Mouse (Mus musculus) heart, adult 8-10 months (tissue): ENCODE measurements around the gene Atp6v0e. TPM values are rescaled to one million over a fixed set of nuclear protein-coding genes. Genes with fewer than 3 reads are reported as not detected.

Experiments used
- DNase-seq: peaks from one replicate; pipeline ENCODE4 v3.0.0; 2022; ENCODE audit warnings: low spot score
- total RNA-seq, 4 experiments: library from RNA; stranded (reverse); gene quantifications; 2 replicates each; pipeline ENCODE4 v1.2.4; 2022

The Atp6v0e gene
- total RNA-seq, 4 experiments from 2014 or later, result 55.2 to 67.1 (median 65.5) TPM

GRCm38 (mm10) chr17:26715916-26716717 is 53.1 kb downstream of the Atp6v0e start:
- peak; percentile 95 for DNase-seq

GRCm38 (mm10) chr17:26717868-26718267 is 54.8 kb downstream of the Atp6v0e start:
- DNase-seq, result no peak

- DNase-seq, result no peak
Measured at GRCm38 (mm10) chr17:26719405-26719804, 56.4 kb downstream of the Atp6v0e start.

- DNase-seq, result no peak
Measured at GRCm38 (mm10) chr17:26721802-26722201, 58.8 kb downstream of the Atp6v0e start.

- DNase-seq, result no peak
Measured at GRCm38 (mm10) chr17:26724790-26725189, 61.8 kb downstream of the Atp6v0e start.

GRCm38 (mm10) chr17:26726674-26727073 is 63.6 kb downstream of the Atp6v0e start:
- DNase-seq, result no peak

GRCm38 (mm10) chr17:26727110-26727755 is 64.2 kb downstream of the Atp6v0e start:
- DNase-seq, result peak; percentile 41

- DNase-seq, result no peak
Measured at GRCm38 (mm10) chr17:26742581-26742980, 79.5 kb downstream of the Atp6v0e start.

GRCm38 (mm10) chr17:26743294-26743693 is 80.3 kb downstream of the Atp6v0e start:
- no peak for DNase-seq

Other genes starting within 250 kb of the Atp6v0e start
- 1 to 10 TPM; 3.6 to 5.1 (median 4.4) TPM for gene Neurl1b, start 248.4 kb upstream of the Atp6v0e start, total RNA-seq
- 10 to 100 TPM; 52.7 to 57.9 (median 55.4) TPM for gene Ergic1, start 101.7 kb upstream of the Atp6v0e start, total RNA-seq
- 10 to 100 TPM; 51.1 to 75.8 (median 59.4) TPM for gene Dusp1, start 101.1 kb upstream of the Atp6v0e start, total RNA-seq
- 10 to 100 TPM; 51.1 to 83.8 (median 68.4) TPM for gene Crebrf, start 52.4 kb downstream of the Atp6v0e start, total RNA-seq
- gene Bnip1, start 117.8 kb downstream of the Atp6v0e start, total RNA-seq, result 10 to 100 TPM; 25.0 to 32.1 (median 29.9) TPM
- gene Nkx2-5, start 181.8 kb downstream of the Atp6v0e start, total RNA-seq, result 10 to 100 TPM; 75.8 to 81.5 (median 79.7) TPM